Mouse (Mus musculus) natural killer cell, adult 2 months (primary cell): ENCODE results near the gene Gm10719.
"Not testable (repeated sequence)": the region's sequence is repeated elsewhere in the genome, so short reads cannot be mapped to it uniquely, and the experiment has no call there.

Experiments
- DNase-seq, 2 experiments: peaks; one replicate each; pipeline ENCODE4 v3.0.0; 2022; ENCODE audit warnings: low spot score in 2 of 2

Gene Gm10719

GRCm38 (mm10) chr9:3017108-3017507 lies at the start of gene Gm10719:
Gene Gm10719 (plus strand): TSS chr9:3017408.
- not testable (repeated sequence) for DNase-seq

- peak; percentile 34 to 40 for DNase-seq
Measured at GRCm38 (mm10) chr9:3000445-3000972, 16.7 kb upstream of the Gm10719 start, which contains the start of gene Gm10722. Gene Gm10722 (plus strand): TSS chr9:3000922.

- DNase-seq: peak; percentile 17 to 24
Measured at GRCm38 (mm10) chr9:3001006-3001405, 16.2 kb upstream of the Gm10719 start.

GRCm38 (mm10) chr9:3001948-3002659 lies 15.1 kb upstream of the Gm10719 start:
- peak; percentile 91 to 95 for DNase-seq

- DNase-seq: not testable (repeated sequence)
Measured at GRCm38 (mm10) chr9:3002794-3003396, 14.3 kb upstream of the Gm10719 start, which contains the start of gene Gm11168. Gene Gm11168 (plus strand): TSS chr9:3003346.

GRCm38 (mm10) chr9:3006179-3006578 lies 11.0 kb upstream of the Gm10719 start:
- not testable (repeated sequence) for DNase-seq

GRCm38 (mm10) chr9:3006636-3007035 lies 10.6 kb upstream of the Gm10719 start:
- peak; percentile 94 to 96 for DNase-seq

GRCm38 (mm10) chr9:3007272-3007671 lies 9.9 kb upstream of the Gm10719 start:
- not testable (repeated sequence) for DNase-seq

- DNase-seq: not testable (repeated sequence)
Measured at GRCm38 (mm10) chr9:3009331-3009730, 7.9 kb upstream of the Gm10719 start.

- not testable (repeated sequence) for DNase-seq
Measured at GRCm38 (mm10) chr9:3012054-3012621, 5.1 kb upstream of the Gm10719 start.

- not testable (repeated sequence) for DNase-seq
Measured at GRCm38 (mm10) chr9:3012733-3013279, 4.4 kb upstream of the Gm10719 start, which contains the start of gene Gm10721. Gene Gm10721 (plus strand): TSS chr9:3013140.

GRCm38 (mm10) chr9:3015354-3015753 lies 1.9 kb upstream of the Gm10719 start, which contains the start of gene Gm10720:
Gene Gm10720 (plus strand): TSS chr9:3015654.
- not testable (repeated sequence) for DNase-seq

GRCm38 (mm10) chr9:3015896-3016295 lies 1.3 kb upstream of the Gm10719 start:
- DNase-seq: not testable (repeated sequence)

- DNase-seq: not testable (repeated sequence)
Measured at GRCm38 (mm10) chr9:3018944-3019343, 1.7 kb downstream of the Gm10719 start.

- DNase-seq: peak; percentile 16 to 33
Measured at GRCm38 (mm10) chr9:3019835-3020727, 2.9 kb downstream of the Gm10719 start.

- DNase-seq: peak; percentile 62 to 64
Measured at GRCm38 (mm10) chr9:3022316-3023008, 5.3 kb downstream of the Gm10719 start.

- DNase-seq: peak; percentile 55 to 59
Measured at GRCm38 (mm10) chr9:3023312-3023984, 6.2 kb downstream of the Gm10719 start, which contains the start of gene Gm10718. Gene Gm10718 (plus strand): TSS chr9:3023547.

- peak; percentile 98 to 99 for DNase-seq
Measured at GRCm38 (mm10) chr9:3023985-3024648, 6.9 kb downstream of the Gm10719 start.

GRCm38 (mm10) chr9:3024912-3025467 lies 7.8 kb downstream of the Gm10719 start, which contains the start of gene Gm10717:
Gene Gm10717 (plus strand): TSS chr9:3025417.
- peak; percentile 5 to 23 for DNase-seq
